Mouse (Mus musculus): ENCODE measurements around the gene Cdh4.

DNA sequence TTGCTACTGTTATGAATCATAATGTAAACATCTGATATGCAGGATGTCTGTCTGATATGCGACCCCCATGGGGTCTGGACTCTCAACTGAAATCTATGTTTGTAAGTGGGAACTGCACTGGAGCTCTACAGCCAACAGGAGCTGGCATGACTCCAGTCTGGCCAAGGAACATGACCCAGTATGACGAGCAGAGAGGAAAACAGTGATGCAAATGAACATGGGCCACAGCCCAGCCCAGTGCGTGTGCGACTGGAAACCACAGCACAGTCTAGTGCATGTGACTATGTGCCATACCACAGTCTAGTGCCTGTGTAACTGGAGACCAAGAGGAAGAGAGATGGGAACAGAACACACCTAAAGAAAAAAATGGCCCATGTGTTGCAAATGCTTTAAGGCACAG, 477.8 kb downstream of the Cdh4 start:
- TF ChIP-seq CTCF (IDR thresholded peaks at IDR 0.05; ENCODE audit: low read depth) = no peak
- no peak for TF ChIP-seq EP300 (IDR thresholded peaks at IDR 0.05; ENCODE audit: low read depth)

All from heart, postnatal 0 days (tissue).